Mouse (Mus musculus) urinary bladder, postnatal 4 days (tissue): ENCODE results near the gene Dtnb.

Experiments
- DNase-seq, 2 experiments: peaks; one replicate each; pipeline ENCODE4 v3.0.0; 2021 to 2022; ENCODE audit warnings: low spot score in 2 of 2

Dtnb gene

GRCm38 (mm10) chr12:3572581-3573397 is 608 bp downstream of the Dtnb start:
- peak in 1 of 2 experiments; percentile 64 for DNase-seq

GRCm38 (mm10) chr12:3573410-3573809 is 1.2 kb downstream of the Dtnb start:
- DNase-seq = no peak

GRCm38 (mm10) chr12:3574670-3575069 is 2.5 kb downstream of the Dtnb start:
- DNase-seq = no peak

- DNase-seq = no peak
These were observed 7.9 kb downstream of the Dtnb start for GRCm38 (mm10) chr12:3579958-3580530.

GRCm38 (mm10) chr12:3582604-3583003 is 10.4 kb downstream of the Dtnb start:
- no peak for DNase-seq

GRCm38 (mm10) chr12:3585525-3585924 is 13.3 kb downstream of the Dtnb start:
- DNase-seq = no peak

GRCm38 (mm10) chr12:3587010-3587409 is 14.8 kb downstream of the Dtnb start:
- no peak for DNase-seq

GRCm38 (mm10) chr12:3590039-3590438 is 17.9 kb downstream of the Dtnb start:
- no peak for DNase-seq

GRCm38 (mm10) chr12:3591595-3591994 is 19.4 kb downstream of the Dtnb start:
- no peak for DNase-seq

- DNase-seq = no peak
These were observed 30.6 kb downstream of the Dtnb start for GRCm38 (mm10) chr12:3602786-3603185.

GRCm38 (mm10) chr12:3606202-3606601 is 34.0 kb downstream of the Dtnb start:
- no peak for DNase-seq

GRCm38 (mm10) chr12:3609747-3610146 is 37.6 kb downstream of the Dtnb start:
- DNase-seq = no peak

GRCm38 (mm10) chr12:3611871-3612270 is 39.7 kb downstream of the Dtnb start:
- no peak for DNase-seq

GRCm38 (mm10) chr12:3615041-3615440 is 42.9 kb downstream of the Dtnb start:
- DNase-seq = no peak

- DNase-seq = no peak
These were observed 46.2 kb downstream of the Dtnb start for GRCm38 (mm10) chr12:3618144-3619020.

GRCm38 (mm10) chr12:3619021-3619367 is 46.8 kb downstream of the Dtnb start:
- DNase-seq = no peak

- no peak for DNase-seq
These were observed 54.7 kb downstream of the Dtnb start for GRCm38 (mm10) chr12:3626880-3627279.

GRCm38 (mm10) chr12:3641931-3642330 is 69.8 kb downstream of the Dtnb start:
- DNase-seq = no peak

GRCm38 (mm10) chr12:3656799-3657198 is 84.6 kb downstream of the Dtnb start:
- DNase-seq = no peak

GRCm38 (mm10) chr12:3657234-3657633 is 85.1 kb downstream of the Dtnb start:
- no peak for DNase-seq

- DNase-seq = no peak
These were observed 85.6 kb downstream of the Dtnb start for GRCm38 (mm10) chr12:3657786-3658185.

GRCm38 (mm10) chr12:3659554-3660311 is 87.6 kb downstream of the Dtnb start:
- DNase-seq = no peak
